Mouse (Mus musculus) forebrain, embryonic 12.5 days (tissue): ENCODE measurements around the gene Arl5a. TPM values are rescaled to one million over a fixed set of nuclear protein-coding genes. Genes with fewer than 3 reads are reported as not detected.
A peak's percentile ranks its signal among the peaks of the same experiment; 100 is the strongest.

Source experiments
- ATAC-seq: fragments of 200-750 bp; cut with Nextera tagmentation; 2 replicates; pipeline ENCODE4 v1.8.0; 2017; ENCODE audit warnings: moderate TSS enrichment; ENCODE audit not compliant: low FRiP score
- H3K27ac ChIP-seq: fragments of 300-500 bp; sonication (generic); 2 replicates; pipeline ENCODE4 v1.5.1; 2016; ENCODE audit warnings: mild to moderate bottlenecking
- H3K27me3 ChIP-seq: fragments of 300-500 bp; sonication (generic); 2 replicates; pipeline ENCODE4 v1.6.1; 2016; ENCODE audit warnings: mild to moderate bottlenecking
- H3K36me3 ChIP-seq: fragments of 300-500 bp; sonication (generic); replicated peaks from 2 replicates; pipeline ENCODE4 v1.6.1; 2016; ENCODE audit warnings: mild to moderate bottlenecking
- H3K4me1 ChIP-seq: fragments of 300-500 bp; sonication (generic); 2 replicates; pipeline ENCODE4 v1.6.1; 2016
- H3K4me2 ChIP-seq: fragments of 300-500 bp; sonication (generic); 2 replicates; pipeline ENCODE4 v1.6.1; 2016; ENCODE audit warnings: mild to moderate bottlenecking, moderate library complexity
- H3K4me3 ChIP-seq: fragments of 300-500 bp; sonication (generic); replicated peaks from 2 replicates; pipeline ENCODE4 v1.5.1; 2016; ENCODE audit warnings: mild to moderate bottlenecking
- H3K9ac ChIP-seq: fragments of 300-500 bp; sonication (generic); 2 replicates; pipeline ENCODE4 v1.6.1; 2016; ENCODE audit warnings: mild to moderate bottlenecking
- H3K9me3 ChIP-seq: fragments of 300-500 bp; sonication (generic); 2 replicates; pipeline ENCODE4 v1.6.1; 2016
- WGBS: fragments of 180-500 bp; shearing (Covaris S2); methylation state at CpG from one replicate; pipeline ENCODE4 v1.1.7; 2016; 5-methylcytosine and 5-hydroxymethylcytosine counted together
- polyA plus RNA-seq: library from polyadenylated mRNA; unstranded; fragments of >200 nt; fragmentation: Nextera tagmentation; extraction: Ambion mirVana; gene quantifications from 2 replicates; pipeline ENCODE4 v1.2.1, GENCODE M21; 2016

Gene Arl5a
- polyA plus RNA-seq, 1 experiment from 2014 or later = 67.8 TPM

- no peak overlapping the region for H3K4me3 ChIP-seq
- H3K4me2 ChIP-seq = no peak overlapping the region
- no peaks in the 10 kb centered on the region for H3K36me3 ChIP-seq
- no peak overlapping the region for H3K27ac ChIP-seq
- H3K27me3 ChIP-seq = no peaks in the 10 kb centered on the region
- 95% methylated on average over 4 of the region's 4 CpGs for WGBS
- no peak for ATAC-seq
- H3K9me3 ChIP-seq = no peaks in the 10 kb centered on the region
- no peak overlapping the region for H3K9ac ChIP-seq
- peaks cover 4% of the 10 kb centered on the region; the same call in 1 of the 2 replicates for H3K4me1 ChIP-seq
Observed at GRCm38 (mm10) chr2:52438437-52438836, 13.7 kb upstream of the Arl5a start.

GRCm38 (mm10) chr2:52438013-52438412 lies 13.3 kb upstream of the Arl5a start:
- 65% methylated on average over 6 of the region's 6 CpGs for WGBS
- ATAC-seq = no peak
- Histone ChIP-seq H3K4me3 (no peak overlapping the region), H3K4me2 (no peak overlapping the region), H3K36me3 (no peaks in the 10 kb centered on the region), H3K27me3 (no peaks in the 10 kb centered on the region), H3K4me1 (peaks cover 4% of the 10 kb centered on the region; the same call in 1 of the 2 replicates), H3K9ac (no peak overlapping the region), H3K9me3 (no peaks in the 10 kb centered on the region), H3K27ac (no peak overlapping the region)

- no peak overlapping the region for H3K4me2 ChIP-seq
- WGBS = 72% methylated on average over 14 of the region's 14 CpGs
- no peak overlapping the region for H3K9ac ChIP-seq
- no peaks in the 10 kb centered on the region for H3K9me3 ChIP-seq
- H3K4me1 ChIP-seq = no peaks in the 10 kb centered on the region
- no peak for ATAC-seq
- no peak overlapping the region for H3K4me3 ChIP-seq
- H3K36me3 ChIP-seq = no peaks in the 10 kb centered on the region
- no peak overlapping the region for H3K27ac ChIP-seq
- H3K27me3 ChIP-seq = no peaks in the 10 kb centered on the region
Observed at GRCm38 (mm10) chr2:52435919-52436632, 11.4 kb upstream of the Arl5a start.

- H3K4me2 ChIP-seq = no peak overlapping the region
- no peak overlapping the region for H3K9ac ChIP-seq
- no peak for ATAC-seq
- H3K36me3 ChIP-seq = no peaks in the 10 kb centered on the region
- no peaks in the 10 kb centered on the region for H3K4me1 ChIP-seq
- no peaks in the 10 kb centered on the region for H3K27me3 ChIP-seq
- H3K4me3 ChIP-seq = no peak overlapping the region
- WGBS = 67% methylated on average over 7 of the region's 7 CpGs
- no peaks in the 10 kb centered on the region for H3K9me3 ChIP-seq
- no peak overlapping the region for H3K27ac ChIP-seq
Observed at GRCm38 (mm10) chr2:52433365-52433764, 8.7 kb upstream of the Arl5a start.

GRCm38 (mm10) chr2:52427383-52427782 lies 2.7 kb upstream of the Arl5a start:
- Histone ChIP-seq H3K4me3 (no peak overlapping the region), H3K9ac (no peak overlapping the region), H3K27me3 (no peaks in the 10 kb centered on the region), H3K36me3 (no peaks in the 10 kb centered on the region), H3K4me2 (no peak overlapping the region), H3K27ac (no peak overlapping the region), H3K9me3 (no peaks in the 10 kb centered on the region), H3K4me1 (peaks cover 13% of the 10 kb centered on the region)
- WGBS = 85% methylated on average over 3 of the region's 3 CpGs
- no peak for ATAC-seq

- no peak overlapping the region for H3K9ac ChIP-seq
- H3K4me1 ChIP-seq = peaks cover 25% of the 10 kb centered on the region
- no peak overlapping the region for H3K4me2 ChIP-seq
- H3K27me3 ChIP-seq = no peaks in the 10 kb centered on the region
- no peak for ATAC-seq
- WGBS = 88% methylated on average over 3 of the region's 3 CpGs
- no peaks in the 10 kb centered on the region for H3K9me3 ChIP-seq
- H3K4me3 ChIP-seq = no peak overlapping the region
- no peak overlapping the region for H3K27ac ChIP-seq
- H3K36me3 ChIP-seq = no peaks in the 10 kb centered on the region
Observed at GRCm38 (mm10) chr2:52426041-52426440, 1.3 kb upstream of the Arl5a start.

- no peak overlapping the region for H3K27ac ChIP-seq
Observed at GRCm38 (mm10) chr2:52425523-52425795, 758 bp upstream of the Arl5a start.

GRCm38 (mm10) chr2:52424248-52424728 lies 413 bp downstream of the Arl5a start:
- Histone ChIP-seq H3K36me3 (no peaks in the 10 kb centered on the region), H3K9me3 (no peaks in the 10 kb centered on the region), H3K9ac (peak overlapping the region; percentile 94), H3K4me1 (peaks cover 26% of the 10 kb centered on the region), H3K27ac (peak overlapping the region; percentile 91), H3K27me3 (no peaks in the 10 kb centered on the region), H3K4me2 (peak overlapping the region; percentile 56), H3K4me3 (peak overlapping the region; percentile 93)
- ATAC-seq = peak; percentile 87
- 0% methylated on average over 37 of the region's 42 CpGs for WGBS

More at GRCm38 (mm10) chr2:52425523-52425795, 758 bp upstream of the Arl5a start:
- Histone ChIP-seq H3K4me2 (peak overlapping the region; percentile 56), H3K27me3 (no peaks in the 10 kb centered on the region), H3K9ac (peak overlapping the region; percentile 94), H3K36me3 (no peaks in the 10 kb centered on the region), H3K9me3 (no peaks in the 10 kb centered on the region), H3K4me1 (peaks cover 26% of the 10 kb centered on the region), H3K4me3 (peak overlapping the region; percentile 93)
- ATAC-seq = no peak; the same call in 1 of the 2 replicates
- WGBS = 30% methylated on average over 10 of the region's 10 CpGs

GRCm38 (mm10) chr2:52423611-52424247 lies 972 bp downstream of the Arl5a start:
- 2% methylated on average over 16 of the region's 16 CpGs for WGBS
- ATAC-seq = no peak
- H3K27ac ChIP-seq = no peak overlapping the region

GRCm38 (mm10) chr2:52422871-52423610 lies 1.7 kb downstream of the Arl5a start:
- H3K9me3 ChIP-seq = no peaks in the 10 kb centered on the region
- H3K4me3 ChIP-seq = peak overlapping the region; percentile 93
- no peaks in the 10 kb centered on the region for H3K27me3 ChIP-seq
- WGBS = 48% methylated on average over 8 of the region's 8 CpGs
- H3K9ac ChIP-seq = peak overlapping the region; percentile 94; the same call in 1 of the 2 replicates
- H3K36me3 ChIP-seq = no peaks in the 10 kb centered on the region
- peaks cover 26% of the 10 kb centered on the region for H3K4me1 ChIP-seq
- no peak for ATAC-seq
- no peak overlapping the region for H3K27ac ChIP-seq
- H3K4me2 ChIP-seq = peak overlapping the region; percentile 56

More at GRCm38 (mm10) chr2:52423611-52424247, 972 bp downstream of the Arl5a start:
- Histone ChIP-seq H3K36me3 (no peaks in the 10 kb centered on the region), H3K4me1 (peaks cover 26% of the 10 kb centered on the region), H3K4me2 (peak overlapping the region; percentile 56), H3K9ac (peak overlapping the region; percentile 94), H3K9me3 (no peaks in the 10 kb centered on the region), H3K4me3 (peak overlapping the region; percentile 93), H3K27me3 (no peaks in the 10 kb centered on the region)

GRCm38 (mm10) chr2:52421197-52421596 lies 3.5 kb downstream of the Arl5a start:
- WGBS = 66% methylated on average over 6 of the region's 6 CpGs
- peaks cover 10% of the 10 kb centered on the region for H3K36me3 ChIP-seq

GRCm38 (mm10) chr2:52420001-52420710 lies 4.5 kb downstream of the Arl5a start:
- peaks cover 15% of the 10 kb centered on the region; the same call in 1 of the 2 replicates for H3K9me3 ChIP-seq
- H3K27ac ChIP-seq = no peak overlapping the region
- H3K4me3 ChIP-seq = no peak overlapping the region
- ATAC-seq = no peak
- WGBS = 93% methylated on average over 7 of the region's 7 CpGs
- H3K9ac ChIP-seq = no peak overlapping the region
- no peak overlapping the region for H3K4me2 ChIP-seq
- no peaks in the 10 kb centered on the region for H3K27me3 ChIP-seq
- peaks cover 26% of the 10 kb centered on the region for H3K4me1 ChIP-seq
- H3K36me3 ChIP-seq = peaks cover 21% of the 10 kb centered on the region

More at GRCm38 (mm10) chr2:52421197-52421596, 3.5 kb downstream of the Arl5a start:
- no peak overlapping the region for H3K9ac ChIP-seq
- no peak overlapping the region for H3K4me3 ChIP-seq
- peaks cover 26% of the 10 kb centered on the region for H3K4me1 ChIP-seq
- H3K4me2 ChIP-seq = no peak overlapping the region
- no peaks in the 10 kb centered on the region for H3K27me3 ChIP-seq
- no peak for ATAC-seq
- H3K9me3 ChIP-seq = peaks cover 8% of the 10 kb centered on the region; the same call in 1 of the 2 replicates
- no peak overlapping the region for H3K27ac ChIP-seq
